Mouse (Mus musculus) fibroblast of lung, adult 2 months (primary cell): ENCODE data around the gene Erc1.
"Not testable (repeated sequence)": the region's sequence is repeated elsewhere in the genome, so short reads cannot be mapped to it uniquely, and the experiment has no call there.

Experiments used
- DNase-seq: peaks from one replicate; pipeline ENCODE4 v3.0.0-alpha.2; 2011; ENCODE audit warnings: low read depth

The Erc1 gene

DNA sequence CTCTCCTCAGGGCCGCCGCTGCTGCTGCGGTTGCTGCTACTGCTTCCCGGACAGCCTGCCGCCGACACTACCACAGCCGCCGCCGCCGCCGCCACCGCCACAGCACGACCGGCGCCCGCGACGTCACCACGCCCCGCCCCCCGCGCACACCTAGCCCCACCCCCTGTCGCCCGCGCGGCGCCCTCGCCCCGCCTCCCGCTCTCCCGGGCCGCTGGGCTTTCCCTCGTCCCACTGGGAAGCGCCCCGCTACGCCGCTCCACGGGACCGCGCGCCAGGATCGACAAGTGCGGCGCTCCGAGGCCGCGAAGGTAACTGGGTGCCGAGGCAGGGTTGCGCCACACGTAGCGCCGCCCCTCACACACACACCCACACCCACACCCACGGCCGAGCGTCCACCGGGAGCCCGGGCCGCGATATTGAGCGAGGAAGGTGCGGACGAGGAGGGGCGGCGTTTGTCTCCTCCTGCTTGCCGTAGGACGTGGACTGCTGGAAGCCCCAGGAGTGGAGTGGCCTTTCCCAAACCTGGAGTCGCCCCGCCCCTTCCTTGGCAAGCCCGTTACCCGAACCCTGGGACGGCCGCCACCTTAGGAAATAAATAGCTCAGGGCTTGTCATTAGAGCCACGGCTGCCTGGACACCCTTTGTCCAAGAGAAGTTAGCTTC, at the start of gene Erc1:
TSS of gene Erc1 (minus strand) at position 134 of the 662 bp plus-strand sequence.
- peak; percentile 80 for DNase-seq

DNA sequence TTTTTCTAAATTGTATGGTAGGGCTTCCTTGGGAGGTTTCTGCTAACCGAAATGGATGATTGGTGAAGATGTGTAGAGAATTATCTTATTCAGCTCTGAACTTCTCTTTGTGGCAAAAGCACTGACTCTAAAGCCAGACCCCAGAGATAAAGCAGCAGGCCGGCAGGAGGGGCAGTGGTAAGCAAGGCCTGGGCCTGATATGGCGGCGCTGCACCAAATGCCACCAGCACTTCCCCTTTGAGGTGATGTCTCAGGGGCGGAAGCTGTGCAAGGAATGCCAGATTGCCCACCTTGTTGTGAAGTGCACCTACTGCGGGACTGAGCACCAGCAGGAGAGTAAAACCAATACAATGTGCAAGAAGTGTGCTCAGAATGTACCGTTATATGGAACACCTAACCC, 44.7 kb upstream of the Erc1 start:
- no peak for DNase-seq

DNA sequence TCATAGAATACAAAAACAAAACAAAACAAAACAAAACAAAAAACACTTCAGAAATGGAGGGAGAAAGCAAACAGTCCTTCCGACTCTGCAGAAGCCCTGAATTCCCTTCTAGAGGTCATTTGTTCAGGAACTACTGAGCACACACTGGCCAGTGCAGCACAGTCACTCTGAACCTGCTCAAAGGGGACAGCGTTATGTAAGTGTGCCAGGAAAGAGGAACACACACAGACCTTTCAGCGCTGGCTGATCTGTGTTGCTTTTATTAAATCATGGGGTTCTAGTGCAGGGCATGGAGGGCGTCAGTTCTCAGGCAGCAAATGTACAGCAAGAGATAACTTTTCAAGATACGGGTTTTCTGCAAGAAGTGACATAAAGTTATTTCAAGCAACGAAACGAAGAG, 35.2 kb upstream of the Erc1 start:
- no peak for DNase-seq

DNA sequence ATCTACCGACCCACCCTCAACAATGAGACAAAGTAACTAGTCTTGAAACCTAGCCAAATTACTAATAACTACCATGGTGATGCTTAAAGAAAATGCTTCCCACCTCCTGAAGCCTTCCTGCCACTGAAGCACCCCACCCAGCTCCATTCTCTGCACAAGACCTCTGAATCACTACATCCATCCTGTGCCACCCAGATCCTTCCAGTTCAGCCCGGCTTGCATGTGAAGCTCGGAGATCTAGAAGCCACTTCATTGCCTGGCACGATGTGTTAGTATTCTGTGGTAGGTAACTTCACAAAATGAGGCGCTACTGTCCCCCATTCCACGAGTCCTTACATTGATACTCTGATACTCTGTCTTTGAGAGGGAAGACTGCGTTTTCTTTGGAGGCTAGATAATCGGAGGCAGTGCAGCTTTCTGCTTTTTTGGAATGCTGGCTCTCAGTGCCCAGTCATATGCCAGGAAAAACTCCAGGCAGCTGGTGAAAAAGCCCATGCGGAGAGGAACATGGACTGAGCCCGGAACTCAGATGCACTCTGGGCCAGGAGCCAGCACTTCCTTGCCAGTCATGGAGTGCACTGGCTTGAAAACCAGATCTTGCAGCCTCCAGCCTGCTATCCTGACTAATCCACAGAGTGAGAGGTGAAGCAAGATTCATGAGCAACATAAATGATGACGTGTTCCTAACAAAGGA, 16.5 kb upstream of the Erc1 start:
- DNase-seq: peak; percentile 76

DNA sequence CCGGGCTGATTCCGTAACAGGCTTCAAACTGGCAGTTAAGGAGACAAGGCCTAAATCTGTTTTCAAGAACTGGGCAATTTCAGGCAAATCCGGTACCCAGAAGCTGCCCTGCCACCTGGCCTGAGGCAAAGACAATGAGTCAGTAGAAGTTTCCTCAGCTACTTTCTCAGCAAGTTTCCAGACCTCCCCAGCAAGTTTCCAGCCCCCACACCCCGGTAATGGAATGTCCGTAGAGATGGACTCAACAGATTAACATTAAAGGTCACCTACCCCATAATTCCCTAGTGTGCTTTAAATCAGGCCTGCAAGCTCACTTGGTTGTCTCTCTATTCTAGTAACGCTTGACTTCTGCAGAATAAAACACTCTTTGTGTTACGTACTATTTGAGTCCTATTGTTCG, 13.6 kb upstream of the Erc1 start:
- DNase-seq: no peak

DNA sequence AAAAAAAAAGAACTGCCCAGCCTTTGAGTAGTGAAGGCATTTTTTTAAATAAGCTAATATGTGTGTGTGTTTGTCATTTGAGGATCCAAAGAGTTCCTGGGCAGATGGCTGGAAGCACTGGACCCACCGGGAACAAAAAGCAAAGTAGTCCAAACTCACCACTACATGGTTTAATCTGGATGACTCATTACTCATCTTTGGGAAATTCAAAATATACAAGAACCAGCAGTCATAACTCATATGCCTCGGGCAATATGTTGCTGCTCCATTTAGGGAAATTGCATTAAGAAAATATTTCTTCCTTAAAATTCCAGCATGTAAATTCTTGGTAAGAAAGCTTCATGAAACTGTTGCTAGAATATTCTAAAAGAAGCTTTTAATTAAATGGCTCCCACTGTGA, 12.3 kb upstream of the Erc1 start:
- no peak for DNase-seq

DNA sequence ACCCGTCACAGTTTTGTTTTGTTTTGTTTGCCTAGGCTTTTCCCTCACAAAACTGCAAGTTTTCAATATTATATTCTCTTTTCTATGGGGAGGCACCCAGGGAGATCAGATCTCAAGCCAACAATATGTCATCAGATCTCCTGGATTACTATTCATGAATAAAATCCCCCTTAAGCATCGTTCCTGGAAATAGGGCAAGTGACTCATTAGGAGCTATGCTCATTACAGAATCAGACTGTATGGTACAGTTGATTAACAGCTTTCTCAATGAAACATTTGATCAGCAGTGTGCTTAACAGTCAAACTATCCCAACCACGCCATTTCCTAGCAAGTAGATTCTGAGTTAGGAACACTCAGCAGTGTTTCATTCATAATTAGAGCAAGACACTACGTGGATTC, 7.5 kb upstream of the Erc1 start:
- DNase-seq: no peak

DNA sequence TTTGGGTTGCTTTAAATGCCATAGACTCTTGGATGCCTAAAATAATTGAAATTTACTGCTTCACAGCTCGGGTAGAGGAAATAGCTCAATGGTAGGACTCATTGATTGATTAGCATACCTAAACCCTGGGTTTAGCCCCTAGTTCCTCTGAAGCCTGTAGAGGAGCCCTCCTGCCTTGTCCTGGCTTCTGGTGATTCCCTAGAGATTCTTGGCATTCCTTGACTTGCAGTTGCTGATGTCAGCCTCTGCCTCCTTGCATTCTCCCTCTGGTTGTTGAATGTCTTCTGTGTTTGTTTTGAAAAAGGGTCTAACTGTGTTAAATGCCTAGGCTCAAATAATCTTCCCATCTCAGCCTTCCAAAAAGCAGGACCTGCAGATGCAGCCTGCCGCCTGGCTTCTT, 6.2 kb upstream of the Erc1 start:
- DNase-seq: no peak

DNA sequence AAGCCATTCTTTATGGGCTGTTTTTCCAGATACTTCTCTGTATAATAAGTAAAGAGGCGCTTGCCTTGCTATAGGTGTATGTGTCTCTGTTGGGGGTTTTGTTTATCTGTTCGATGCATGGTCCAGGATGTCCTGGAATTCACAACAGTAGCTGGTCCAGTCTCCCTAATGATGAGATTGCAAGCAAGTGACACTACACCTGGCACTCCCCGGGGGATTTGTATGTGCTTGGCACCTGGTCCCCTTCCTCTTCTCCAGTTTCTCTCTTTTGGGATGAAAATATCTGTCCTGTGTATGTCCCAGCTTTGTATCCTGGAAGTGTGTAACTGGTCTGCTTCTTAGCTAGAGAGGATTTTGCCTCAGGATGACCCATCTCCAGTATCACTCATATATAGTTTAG, 1.9 kb upstream of the Erc1 start:
- no peak for DNase-seq

DNA sequence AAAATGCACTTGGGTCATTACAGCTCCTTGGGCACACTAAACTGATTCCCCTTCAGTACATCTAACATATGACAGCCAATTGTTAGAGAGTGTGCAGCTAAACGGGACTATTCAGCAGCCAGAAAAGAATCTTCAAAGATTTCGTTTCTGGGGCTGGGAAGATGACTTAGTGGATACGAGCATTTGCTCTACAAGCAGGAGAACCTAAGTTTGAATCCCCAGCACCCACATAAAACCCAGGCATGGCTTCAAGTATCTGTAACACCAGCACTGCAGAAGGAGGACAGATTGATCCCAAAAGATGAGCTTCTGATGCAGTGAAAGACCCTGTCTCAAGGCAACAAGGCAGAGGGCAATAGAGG, 1.4 kb upstream of the Erc1 start:
- DNase-seq: no peak

DNA sequence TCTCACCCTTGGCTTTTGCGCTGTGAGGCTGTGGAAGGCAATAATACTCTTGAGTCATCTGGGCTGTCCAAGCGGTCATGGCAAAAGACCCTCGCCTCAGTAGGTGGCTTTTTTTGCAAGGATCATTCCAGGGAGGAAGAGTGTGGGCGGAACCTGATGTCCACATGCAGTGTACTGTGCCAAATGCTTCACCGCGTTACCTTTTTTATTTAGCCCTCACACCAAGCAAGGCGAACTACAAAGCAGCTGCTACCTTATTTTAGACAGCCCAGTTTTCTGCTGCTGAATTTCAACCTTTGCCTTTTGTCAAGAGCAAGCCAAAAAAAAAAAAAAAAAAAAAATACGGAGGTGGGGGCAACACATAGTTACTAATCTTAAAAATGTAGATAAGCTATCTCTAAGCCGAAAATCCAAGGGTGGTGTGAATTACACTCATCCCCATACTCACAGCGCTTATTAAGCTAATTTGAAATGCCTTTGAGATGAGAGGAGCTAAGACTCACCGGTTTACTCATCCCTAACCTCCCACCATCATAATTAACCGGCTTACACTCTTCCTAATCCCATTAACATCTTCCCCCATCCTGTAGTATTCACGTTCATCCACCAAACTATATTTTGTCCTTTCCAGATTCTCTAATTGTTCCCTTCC, 855 bp upstream of the Erc1 start:
- DNase-seq: no peak

DNA sequence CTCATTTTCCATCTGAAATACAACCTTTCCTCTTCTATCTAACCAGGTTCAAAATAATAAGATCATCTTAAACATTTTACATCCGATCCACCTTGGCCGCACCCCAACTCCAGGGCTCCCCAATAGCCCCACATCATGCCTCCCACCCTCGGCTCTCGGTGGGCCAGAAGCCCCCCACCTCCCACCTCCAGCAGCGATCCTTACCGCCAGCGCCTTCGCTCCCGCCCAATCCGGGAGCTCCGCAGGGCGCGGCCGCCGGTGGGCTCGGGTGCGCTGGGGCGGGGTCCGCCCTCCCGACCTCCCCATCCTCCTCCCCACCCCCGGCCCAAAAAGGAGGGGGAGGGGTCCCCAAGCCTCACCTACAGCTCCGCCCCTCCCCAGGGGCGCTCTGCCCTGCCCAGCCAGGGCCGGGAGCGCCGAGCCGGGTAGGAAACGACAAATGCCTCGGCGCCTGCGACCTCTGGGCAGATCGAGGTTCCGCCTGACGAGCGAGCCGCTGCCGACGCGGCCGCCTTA, 391 bp downstream of the Erc1 start:
- DNase-seq: no peak

DNA sequence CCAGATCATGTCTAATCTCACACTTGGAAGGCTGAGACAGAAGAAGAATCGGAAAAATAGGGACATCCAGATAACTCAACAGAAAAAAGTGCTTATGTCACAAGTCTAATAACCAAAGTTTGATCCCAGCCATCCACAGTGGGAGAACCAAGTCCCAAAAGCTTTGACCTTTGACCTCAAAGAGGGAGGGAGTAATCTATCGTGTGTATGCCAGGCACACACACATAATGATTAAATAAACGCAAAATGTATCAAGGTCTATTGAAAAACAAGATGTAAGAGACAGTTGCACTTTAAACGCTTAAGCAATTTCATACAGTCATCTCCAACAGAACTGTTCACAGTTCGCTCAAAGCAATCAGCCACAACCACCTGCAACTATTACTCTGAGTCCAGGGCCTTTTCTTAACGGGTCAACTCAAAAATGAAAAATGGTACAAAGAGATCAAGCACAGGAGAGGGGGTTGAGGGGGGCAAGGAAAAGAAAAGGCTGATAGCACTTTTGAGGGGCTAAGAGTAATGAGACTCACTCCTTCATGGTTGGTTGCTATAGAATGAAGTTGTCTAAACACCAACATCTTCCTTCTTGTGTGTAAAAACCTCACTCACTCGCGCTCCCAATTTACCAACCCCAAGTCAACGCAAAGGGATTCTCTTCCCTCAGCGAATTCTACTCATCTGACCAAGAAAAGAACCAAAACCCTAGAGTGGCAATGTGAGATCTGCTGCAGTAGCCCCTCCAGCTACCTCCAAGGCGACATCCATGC, 1.0 kb downstream of the Erc1 start:
- DNase-seq: no peak

DNA sequence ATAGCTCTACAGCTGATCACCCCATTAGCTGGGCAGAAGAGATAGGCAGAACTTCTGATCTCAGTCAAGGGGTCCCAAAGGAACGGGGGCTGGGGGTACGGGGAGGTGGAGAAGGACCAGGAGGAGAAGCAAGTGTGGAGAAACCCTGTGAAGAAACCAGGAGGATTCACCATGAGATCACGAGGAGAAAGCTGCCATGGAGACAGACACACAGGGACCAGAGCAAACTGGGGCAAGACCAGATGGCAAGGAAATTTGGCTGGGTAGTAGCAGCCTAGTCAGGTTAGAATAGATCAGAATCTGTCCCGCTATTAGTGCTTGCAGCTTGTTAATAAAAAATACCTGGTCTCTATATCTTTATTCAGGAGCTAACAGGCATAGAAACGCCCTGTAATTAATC, 18.0 kb downstream of the Erc1 start:
- no peak for DNase-seq

DNA sequence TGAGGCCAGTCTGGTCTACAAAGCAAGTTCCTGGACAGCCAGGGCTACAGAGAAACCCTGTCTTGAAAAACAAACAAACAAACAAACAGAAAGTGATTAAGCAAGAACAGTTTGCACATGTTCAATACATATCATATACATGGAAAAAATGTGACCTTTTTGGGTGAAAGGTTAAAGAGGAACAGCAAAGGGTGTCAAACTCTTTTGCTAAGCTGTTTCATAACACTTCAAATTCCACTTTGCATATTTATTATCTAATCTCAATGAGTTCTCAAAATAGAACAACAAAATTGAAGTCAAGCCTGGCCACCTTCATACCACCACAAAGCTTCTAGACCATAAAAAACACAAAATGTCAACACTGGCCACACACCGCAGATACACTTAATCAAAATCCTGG, 19.8 kb downstream of the Erc1 start:
- DNase-seq: no peak

DNA sequence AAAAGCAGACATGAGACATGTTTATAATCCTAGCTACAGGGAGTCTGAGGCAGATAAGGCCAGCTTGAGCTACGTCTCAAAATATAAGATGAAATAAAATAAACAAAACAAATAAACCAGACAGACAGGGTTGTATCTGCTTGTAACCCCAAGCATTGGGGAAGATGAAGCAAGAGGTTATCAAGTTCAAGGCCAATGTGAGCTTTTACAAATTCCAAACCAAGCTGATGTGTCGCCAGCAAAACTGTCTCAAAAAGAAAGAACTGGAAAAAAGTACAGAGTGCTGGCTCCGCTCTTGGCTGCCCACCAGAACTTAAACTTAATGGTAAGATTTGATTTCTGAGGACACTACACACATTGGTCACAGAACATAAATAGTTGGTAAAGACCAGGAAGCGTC, 21.3 kb downstream of the Erc1 start:
- DNase-seq: no peak

DNA sequence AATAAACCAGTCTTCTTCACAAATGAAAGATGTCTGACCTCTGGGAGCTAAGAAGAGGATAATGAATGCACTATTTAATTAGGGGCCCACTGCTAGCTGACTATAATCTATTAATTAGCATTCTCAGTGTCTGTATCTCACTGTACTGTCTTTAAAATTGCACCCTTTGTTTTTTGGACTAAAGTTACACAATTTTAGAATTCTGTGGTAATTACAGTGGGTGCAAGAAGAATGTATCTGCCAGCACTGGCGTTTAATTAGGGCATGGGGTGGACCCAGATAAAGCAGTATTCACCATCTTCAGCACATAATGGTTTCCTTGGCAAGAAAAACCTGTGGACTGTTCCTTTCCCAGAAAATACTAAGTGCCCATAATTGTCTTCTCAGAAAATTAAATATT, 25.8 kb downstream of the Erc1 start:
- no peak for DNase-seq

DNA sequence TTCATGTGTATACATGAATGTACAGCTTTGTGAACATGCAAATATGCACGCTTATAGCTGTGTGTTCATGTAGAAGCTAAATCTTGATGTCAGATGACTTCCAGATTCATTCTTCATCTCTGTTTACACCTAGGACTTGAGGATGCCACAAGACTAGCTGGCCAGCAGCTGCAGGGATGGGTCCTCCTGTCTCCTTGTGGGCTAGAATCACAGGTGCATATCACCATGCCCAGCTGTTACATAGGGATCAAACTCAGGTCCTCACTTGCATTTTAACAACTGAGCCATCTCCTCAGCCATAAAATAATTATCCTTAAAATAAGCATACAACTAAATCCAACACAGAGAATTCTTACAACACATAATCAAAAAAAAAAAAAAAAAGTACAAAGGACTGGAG, 26.8 kb downstream of the Erc1 start:
- no peak for DNase-seq

DNA sequence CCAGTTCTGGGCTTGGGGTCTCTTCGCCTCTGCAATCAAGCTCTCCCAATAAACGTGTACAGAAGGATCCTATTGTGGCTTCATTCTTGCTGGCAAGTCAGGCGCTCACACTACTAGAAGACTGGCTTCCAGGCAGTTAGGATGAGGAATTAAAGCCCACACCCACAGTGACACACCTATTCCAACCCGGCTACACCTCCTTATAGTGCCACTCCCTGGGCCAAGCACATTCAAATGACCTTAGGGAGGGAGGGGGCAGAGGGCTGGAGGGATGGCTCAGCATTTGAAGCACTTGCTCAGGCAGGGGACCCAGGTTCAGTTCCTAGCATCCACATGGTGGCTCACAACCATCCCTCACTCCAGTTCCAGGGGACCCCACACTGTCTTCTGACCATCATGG, 29.4 kb downstream of the Erc1 start:
- DNase-seq: no peak

DNA sequence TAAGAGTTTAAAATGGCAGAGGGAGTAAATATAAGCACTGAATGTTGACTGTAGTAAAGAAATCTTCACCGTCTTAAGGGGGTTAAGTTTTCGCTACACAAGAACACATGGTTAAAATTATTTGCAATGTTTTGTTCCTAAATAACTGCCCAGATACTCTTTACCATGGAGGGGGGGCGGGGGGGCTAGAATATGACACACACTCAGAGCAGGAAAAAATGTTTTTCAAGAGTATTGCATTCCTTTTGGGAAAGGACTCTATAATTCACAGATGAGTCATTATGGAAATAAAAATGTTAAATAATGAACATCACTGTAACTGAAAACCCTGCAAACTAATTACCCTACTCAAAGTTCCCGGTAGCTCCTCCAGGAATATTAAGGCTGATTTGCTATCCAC, 32.5 kb downstream of the Erc1 start:
- no peak for DNase-seq

DNA sequence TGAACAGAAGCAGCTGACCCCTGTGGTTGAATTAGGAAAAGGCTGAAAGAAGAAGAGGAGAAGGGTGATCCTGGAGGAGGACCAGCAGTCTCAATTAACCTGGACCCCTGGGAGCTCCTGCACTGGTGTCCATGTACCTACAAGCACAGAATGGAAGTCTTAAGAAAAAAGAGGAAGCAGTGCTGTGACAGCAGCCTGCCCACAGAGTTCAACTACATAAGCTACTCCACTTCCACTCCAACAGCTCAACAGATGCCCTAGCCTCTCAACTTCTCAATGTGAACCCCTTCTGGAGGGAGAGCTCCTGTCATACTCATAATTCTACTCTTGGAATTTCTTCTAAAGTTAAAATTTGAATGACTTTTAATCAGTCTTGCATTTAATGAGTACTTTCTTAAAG, 34.9 kb downstream of the Erc1 start:
- DNase-seq: not testable (repeated sequence)

DNA sequence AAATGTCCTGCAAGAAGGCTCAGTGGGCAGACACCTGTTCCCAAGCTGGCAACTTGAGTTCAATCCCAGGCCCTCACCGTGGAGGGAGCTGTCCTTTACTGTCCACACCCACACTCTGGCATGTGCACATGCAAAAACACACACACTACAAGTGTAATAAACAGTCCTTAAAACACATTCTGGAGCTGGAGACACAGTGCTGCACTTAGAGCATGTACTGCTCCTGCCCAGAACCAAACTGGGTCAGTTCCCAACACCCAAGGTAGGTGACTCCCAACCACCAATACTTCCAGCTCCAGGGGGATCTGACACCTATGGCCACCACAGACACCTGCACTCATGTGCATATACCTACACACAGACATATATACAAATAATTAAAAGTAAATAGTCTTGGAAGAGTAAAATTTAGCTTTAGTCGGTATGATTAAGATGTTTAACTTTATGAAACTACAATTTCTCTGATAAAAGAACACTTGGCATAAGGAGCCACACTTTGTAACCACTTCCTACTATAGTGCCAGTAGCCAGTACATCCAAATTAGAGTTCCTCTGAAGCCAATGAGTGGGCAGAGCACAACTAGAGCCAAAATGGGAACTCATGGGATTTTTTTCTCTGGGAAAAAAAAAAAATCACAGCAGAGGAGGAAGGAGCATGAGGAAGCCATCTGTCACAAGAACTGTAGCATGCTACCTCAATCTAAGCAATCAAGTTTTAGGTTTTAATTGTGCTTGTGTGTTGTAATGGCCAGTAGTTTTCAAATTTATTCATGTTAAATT, 39.1 kb downstream of the Erc1 start:
- no peak for DNase-seq
